Mouse (Mus musculus) spleen, adult 12 weeks (tissue): ENCODE measurements around the gene Prkca.

ENCODE experiments used
- DNase-seq: peaks from one replicate; pipeline ENCODE4 v3.0.0; 2022; ENCODE audit warnings: low spot score

The Prkca gene

GRCm38 (mm10) chr11:108235081-108235703 is 108.5 kb downstream of the Prkca start:
- DNase-seq: no peak

DNA sequence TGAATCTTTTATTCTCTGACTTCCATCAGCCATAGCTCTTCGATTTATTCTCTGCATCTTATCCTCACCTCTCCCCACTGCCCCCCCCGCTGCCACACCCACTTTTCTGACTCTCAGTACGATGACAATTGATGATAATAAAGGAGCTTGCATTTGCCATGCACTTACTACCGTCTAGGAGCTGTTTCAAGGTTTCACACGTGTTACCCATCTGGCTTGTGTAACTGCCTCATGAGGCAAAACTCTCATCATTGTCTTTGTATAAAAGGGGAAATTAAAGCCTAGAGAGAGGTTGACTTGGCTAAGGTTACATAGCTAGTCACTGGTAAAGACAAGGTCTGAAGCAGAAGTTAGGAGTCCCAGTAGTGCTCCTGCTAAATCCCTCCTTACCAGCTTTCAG is 110.7 kb downstream of the Prkca start:
- DNase-seq: no peak

GRCm38 (mm10) chr11:108230101-108230500 is 113.6 kb downstream of the Prkca start:
- no peak for DNase-seq

- no peak for DNase-seq
These were observed 114.4 kb downstream of the Prkca start for GRCm38 (mm10) chr11:108229176-108229946.

DNA sequence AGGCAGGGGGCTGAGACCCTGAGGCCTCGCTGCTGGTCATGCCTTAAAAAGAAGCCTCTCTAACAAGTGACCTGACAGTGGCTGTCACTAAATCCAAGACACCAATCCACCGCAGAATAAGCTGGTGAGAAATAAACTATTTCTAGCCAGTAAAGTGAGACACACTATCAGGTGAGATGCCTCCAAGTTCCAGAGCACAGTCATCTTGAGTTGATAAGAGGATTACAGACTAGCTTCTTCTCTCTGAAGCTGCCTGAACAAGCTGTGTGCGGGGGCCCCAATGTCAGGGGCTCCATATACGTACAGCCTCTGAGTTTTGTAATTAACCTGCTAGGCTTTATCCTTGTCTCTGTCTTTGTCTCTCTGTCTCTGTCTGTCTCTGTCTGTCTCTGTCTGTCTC is 115.2 kb downstream of the Prkca start:
- no peak for DNase-seq

- no peak for DNase-seq
These were observed 117.5 kb downstream of the Prkca start for GRCm38 (mm10) chr11:108226248-108226647.

GRCm38 (mm10) chr11:108224233-108224973 is 119.3 kb downstream of the Prkca start:
- no peak for DNase-seq

- DNase-seq: no peak
These were observed 120.0 kb downstream of the Prkca start for GRCm38 (mm10) chr11:108223613-108224232.

- no peak for DNase-seq
These were observed 120.6 kb downstream of the Prkca start for GRCm38 (mm10) chr11:108223154-108223553.

- DNase-seq: no peak
These were observed 121.1 kb downstream of the Prkca start for GRCm38 (mm10) chr11:108222616-108223015.

DNA sequence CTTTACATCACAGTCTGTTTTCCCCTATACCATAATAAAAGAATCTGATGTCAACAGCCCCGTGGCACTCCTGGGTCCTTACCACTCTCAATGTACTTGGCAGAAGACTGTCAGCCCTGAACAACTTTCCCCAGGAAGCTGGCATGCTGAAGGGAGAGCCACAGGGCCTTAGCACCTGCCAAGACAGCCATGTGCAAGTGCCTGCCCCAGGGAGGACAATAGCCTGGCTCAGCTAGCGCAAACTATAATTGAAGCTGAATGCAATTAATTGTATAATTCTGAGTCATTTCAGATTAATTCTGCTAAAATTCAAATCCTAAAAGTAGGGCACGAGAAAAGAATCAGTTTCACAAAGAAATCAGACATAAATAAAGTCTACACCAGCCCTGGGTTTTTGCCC is 121.7 kb downstream of the Prkca start:
- DNase-seq: no peak

- DNase-seq: no peak
These were observed 122.4 kb downstream of the Prkca start for GRCm38 (mm10) chr11:108221124-108221835.

DNA sequence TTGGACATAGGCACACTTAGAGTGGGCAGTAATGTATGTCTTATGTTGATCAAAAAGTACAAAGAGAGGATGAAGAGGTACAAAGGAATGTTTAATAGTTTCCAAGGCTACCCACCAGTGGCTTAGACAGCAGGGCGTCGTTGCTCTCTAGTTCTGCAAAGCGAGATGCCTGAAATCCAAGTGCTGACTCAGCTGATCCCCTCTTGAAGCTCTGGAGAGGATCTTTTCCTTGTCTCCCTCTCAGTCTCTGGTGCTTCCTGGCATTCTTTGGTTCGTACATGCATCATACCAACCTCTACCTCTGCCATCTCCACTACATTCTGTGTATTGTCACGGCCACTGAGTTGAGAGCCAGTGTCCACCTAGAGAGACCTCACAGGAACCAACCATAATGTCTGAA is 123.1 kb downstream of the Prkca start:
- DNase-seq: no peak

- no peak for DNase-seq
These were observed 126.7 kb downstream of the Prkca start for GRCm38 (mm10) chr11:108217043-108217442.

- DNase-seq: no peak
These were observed 127.7 kb downstream of the Prkca start for GRCm38 (mm10) chr11:108216064-108216463.

DNA sequence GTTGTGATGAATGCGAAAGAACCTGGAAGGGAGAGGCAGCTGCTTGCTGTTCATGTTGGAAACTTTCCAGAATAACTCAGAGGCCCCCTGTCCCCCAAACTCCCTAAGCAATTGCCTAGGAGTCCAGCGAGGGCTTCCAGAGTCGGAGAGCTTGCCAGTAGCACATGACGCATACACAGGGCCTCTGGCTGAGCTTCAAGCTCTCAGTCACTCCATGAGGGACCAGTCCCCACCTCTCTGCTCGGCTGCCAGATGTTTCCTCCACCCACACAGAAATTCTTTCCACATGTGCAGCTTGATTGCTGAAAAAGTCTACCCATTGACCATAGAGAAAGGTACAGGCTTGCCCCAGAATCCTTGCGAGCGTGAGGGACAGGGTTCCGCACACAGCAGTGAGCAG is 128.3 kb downstream of the Prkca start:
- DNase-seq: no peak

GRCm38 (mm10) chr11:108214521-108215223 is 129.1 kb downstream of the Prkca start:
- no peak for DNase-seq

GRCm38 (mm10) chr11:108213783-108214182 is 129.9 kb downstream of the Prkca start:
- DNase-seq: no peak

DNA sequence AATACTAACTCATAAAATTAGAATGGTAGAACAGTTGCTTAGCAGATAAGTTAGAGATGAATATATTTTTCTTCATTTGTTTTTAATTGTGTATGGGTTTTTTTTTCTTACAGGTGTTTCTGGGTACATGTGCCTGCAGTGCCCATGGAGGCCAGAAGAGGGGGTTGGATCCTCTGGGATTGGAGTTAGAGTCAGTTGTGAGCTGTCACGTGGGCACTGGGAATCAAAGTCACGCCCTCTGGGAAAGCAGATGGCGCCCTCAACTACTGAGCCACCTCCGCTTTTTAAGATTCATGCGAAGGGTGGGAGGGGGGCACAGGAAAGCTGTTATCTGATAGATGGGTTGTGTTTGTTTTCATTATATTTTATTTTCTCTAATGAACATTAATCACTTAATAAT is 131.1 kb downstream of the Prkca start:
- no peak for DNase-seq

- DNase-seq: no peak
These were observed 131.7 kb downstream of the Prkca start for GRCm38 (mm10) chr11:108212030-108212429.

- DNase-seq: no peak
These were observed 133.0 kb downstream of the Prkca start for GRCm38 (mm10) chr11:108210749-108211148.
